Comparison of ENCODE assay signal across 7 mouse cellular contexts in the genomic region with DNA sequence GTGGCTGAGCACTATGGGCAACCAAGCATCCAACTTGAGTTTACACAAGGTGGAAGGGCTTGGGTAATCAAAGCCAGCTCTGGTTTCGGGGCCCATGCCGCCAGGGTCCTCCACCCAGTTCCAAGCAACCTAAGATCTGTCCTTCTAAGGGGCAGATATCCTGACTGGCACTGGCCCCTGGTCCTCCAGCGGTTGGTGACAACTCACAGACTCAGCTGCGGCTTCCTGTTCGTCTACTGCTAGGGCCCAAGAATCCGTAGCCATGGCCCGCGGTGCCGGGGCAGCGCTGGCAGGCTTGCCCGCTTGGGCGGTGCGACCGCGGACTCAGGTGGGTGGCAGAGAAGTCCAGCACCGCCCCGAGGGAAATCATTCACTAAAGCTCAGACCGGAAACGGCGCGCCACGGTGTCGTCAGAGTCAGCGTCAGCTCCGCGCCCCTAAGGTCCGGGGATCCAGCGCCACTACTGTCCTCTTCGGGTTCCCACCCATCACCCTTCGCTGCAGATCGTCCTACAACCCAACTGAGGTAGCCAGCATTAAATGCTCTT. TPM values are rescaled to one million over a fixed set of nuclear protein-coding genes. Genes with fewer than 3 reads are reported as not detected.
DNase-seq lines count a peak whose midpoint lies in the region; ATAC-seq lines count a peak whose summit lies in the region.

No protein-coding gene starts in this region.

- H3K27ac ChIP-seq in intestine, embryonic 15.5 days: peak overlapping the region; percentile 58; the same call in 1 of the 2 replicates
- H3K27ac ChIP-seq in midbrain, embryonic 10.5 days (replicated peaks): peak overlapping the region; percentile 87

- H3K9ac ChIP-seq in intestine, embryonic 15.5 days: peak overlapping the region; percentile 81

- ATAC-seq in intestine, embryonic 15.5 days: peak; percentile 98

- peak overlapping the region; percentile 76 for H3K4me3 ChIP-seq in intestine, embryonic 15.5 days (replicated peaks)
- H3K4me3 ChIP-seq in midbrain, embryonic 10.5 days: peak overlapping the region; percentile 90

- no peaks in the 10 kb centered on the region for H3K9me3 ChIP-seq in intestine, embryonic 15.5 days
- no peaks in the 10 kb centered on the region for H3K9me3 ChIP-seq in midbrain, embryonic 10.5 days (replicated peaks)

- H3K36me3 ChIP-seq in intestine, embryonic 15.5 days: no peaks in the 10 kb centered on the region
- H3K36me3 ChIP-seq in midbrain, embryonic 10.5 days: no peaks in the 10 kb centered on the region

- intact Hi-C loops in gastrocnemius, postnatal 36 days (cut with DNase I): no loop called here
- intact Hi-C loops in left cerebral cortex, postnatal 25 days (cut with DNase I): loop anchor here (1.0 kb wide), 1 partner anchor 30 kb away; a partner anchor contains a TSS

- peak; percentile 84 to 86 for DNase-seq in adrenal gland, adult 18-20 months (ENCODE audit: low spot score in 2 of 2)
- DNase-seq in embryo, embryonic 11 days: peak; percentile 93
- peak; percentile 67 to 72 for DNase-seq in gastrocnemius, postnatal 36 days
- DNase-seq in left cerebral cortex, postnatal 25 days (ENCODE audit: low spot score in 2 of 2): peak; percentile 92 to 96
- DNase-seq in midbrain, embryonic 10.5 days (ENCODE audit: low spot score): peak; percentile 80
- peak; percentile 82 for DNase-seq in right cerebral cortex, postnatal 4 days

- WGBS in intestine, embryonic 15.5 days: under 1% methylated on average over 31 of the region's 31 CpGs
- under 1% methylated on average over 31 of the region's 31 CpGs for WGBS in midbrain, embryonic 10.5 days

- H3K4me2 ChIP-seq in intestine, embryonic 15.5 days (replicated peaks): peak overlapping the region; percentile 77

- H3K4me1 ChIP-seq in intestine, embryonic 15.5 days (replicated peaks): 0 out of 2 replicates have a peak, but pooled peaks cover 3% of the 10 kb centered on the region
- H3K4me1 ChIP-seq in midbrain, embryonic 10.5 days: peaks cover 15% of the 10 kb centered on the region

- H3K27me3 ChIP-seq in intestine, embryonic 15.5 days (replicated peaks): no peaks in the 10 kb centered on the region
- H3K27me3 ChIP-seq in midbrain, embryonic 10.5 days (ENCODE audit: low read depth, poor library complexity, severe bottlenecking): peaks cover 15% of the 10 kb centered on the region

RNA-seq across cellular contexts. Expression of a gene that starts 4.1 kb away (rescaled TPM):
- 10 to 100 TPM in 1 of 2 experiments, 1 to 10 TPM in 1; 9.4 to 10.0 TPM for total RNA-seq in adrenal gland, adult 18-20 months (2021)
- 10 to 100 TPM; 11.0 to 12.2 TPM for total RNA-seq in gastrocnemius, postnatal 36 days (2021)
- polyA plus RNA-seq in intestine, embryonic 15.5 days (2015; fragmentation: Nextera tagmentation; extraction: Ambion mirVana): 7.0 and 7.5 TPM in 2 replicates
- 10 to 100 TPM; 24.4 to 27.4 TPM for total RNA-seq in left cerebral cortex, postnatal 25 days (2021)
- 11.4 and 11.6 TPM in 2 replicates for polyA plus RNA-seq in midbrain, embryonic 10.5 days (2016; fragmentation: Nextera tagmentation; extraction: Ambion mirVana)

RNA-seq across cellular contexts. Expression of a gene that starts 5.5 kb away (rescaled TPM):
- 100 to 1,000 TPM in 1 of 2 experiments, 10 to 100 TPM in 1; 81.9 to 140 TPM for total RNA-seq in adrenal gland, adult 18-20 months (2021)
- total RNA-seq in gastrocnemius, postnatal 36 days (2021): 10 to 100 TPM; 41.0 to 41.4 TPM
- polyA plus RNA-seq in intestine, embryonic 15.5 days (2015; fragmentation: Nextera tagmentation; extraction: Ambion mirVana): 50.4 and 54.1 TPM in 2 replicates
- total RNA-seq in left cerebral cortex, postnatal 25 days (2021): 10 to 100 TPM; 94.3 to 95.5 TPM
- polyA plus RNA-seq in midbrain, embryonic 10.5 days (2016; fragmentation: Nextera tagmentation; extraction: Ambion mirVana): 75.6 and 79.8 TPM in 2 replicates

RNA-seq across cellular contexts. Expression of a gene that starts 28.7 kb away (rescaled TPM):
- not detected for total RNA-seq in adrenal gland, adult 18-20 months (2021)
- total RNA-seq in gastrocnemius, postnatal 36 days (2021): not detected
- 23.0 and 24.3 TPM in 2 replicates for polyA plus RNA-seq in intestine, embryonic 15.5 days (2015; fragmentation: Nextera tagmentation; extraction: Ambion mirVana)
- total RNA-seq in left cerebral cortex, postnatal 25 days (2021): not detected
- polyA plus RNA-seq in midbrain, embryonic 10.5 days (2016; fragmentation: Nextera tagmentation; extraction: Ambion mirVana): 6.1 and 14.4 TPM in 2 replicates

RNA-seq across cellular contexts. Expression of a gene that starts 29.9 kb away (rescaled TPM):
- 10 to 100 TPM; 37.2 to 37.3 TPM for total RNA-seq in adrenal gland, adult 18-20 months (2021)
- total RNA-seq in gastrocnemius, postnatal 36 days (2021): 10 to 100 TPM; 23.2 to 28.6 TPM
- 12.4 and 15.4 TPM in 2 replicates for polyA plus RNA-seq in intestine, embryonic 15.5 days (2015; fragmentation: Nextera tagmentation; extraction: Ambion mirVana)
- total RNA-seq in left cerebral cortex, postnatal 25 days (2021): 10 to 100 TPM; 30.9 to 31.1 TPM
- 24.2 and 25.1 TPM in 2 replicates for polyA plus RNA-seq in midbrain, embryonic 10.5 days (2016; fragmentation: Nextera tagmentation; extraction: Ambion mirVana)

Comparison
In these comparisons a context has a peak if more than half of its experiments do, and no peak if none do; other contexts are left out.
1. Peak in every context shown above with its lines: DNase-seq, ATAC-seq, H3K4me3 ChIP-seq and H3K27ac ChIP-seq.